Mouse (Mus musculus): ENCODE data around the gene Foxo3.

DNA sequence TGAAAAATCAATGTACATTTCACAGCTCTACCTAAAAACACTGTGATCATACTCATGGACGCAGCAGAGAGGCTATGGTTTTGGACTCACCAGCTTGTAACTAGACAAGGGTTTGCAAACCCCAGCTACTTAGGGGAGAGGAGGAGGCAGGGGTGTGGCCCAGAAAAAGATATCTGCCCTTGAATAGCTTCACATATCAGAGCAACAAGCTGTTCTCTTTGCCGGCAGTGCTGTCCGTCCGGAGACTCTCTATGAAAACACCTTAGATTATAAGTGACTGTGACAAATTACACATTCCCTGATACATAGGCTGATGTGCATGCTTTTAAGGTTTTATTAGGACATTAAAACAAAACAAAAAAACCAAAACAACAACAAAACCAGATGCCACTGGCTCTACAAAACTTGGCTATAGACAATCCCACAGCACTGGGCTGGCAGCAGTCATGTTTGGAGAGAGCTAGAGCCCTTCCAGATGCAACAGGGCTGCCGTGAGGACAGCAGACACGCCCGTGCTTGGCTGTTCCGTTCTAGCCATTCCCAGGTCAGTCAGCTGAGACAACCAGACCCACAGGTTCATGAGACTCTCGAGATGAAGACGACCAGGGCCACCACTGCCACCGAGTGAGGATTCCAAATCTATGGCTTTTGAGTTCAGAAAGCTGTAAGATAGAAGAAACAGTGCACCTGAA is 29.3 kb downstream of the Foxo3 start:
- TF ChIP-seq CTCF (IDR thresholded peaks at IDR 0.05; ENCODE audit: borderline replicate concordance, insufficient read depth, low read length): no peak
- no peak for TF ChIP-seq POLR2A (IDR thresholded peaks at IDR 0.05; ENCODE audit: low read depth, low read length)

Data from embryonic fibroblast, embryonic 13.5 days (primary cell).